Mouse (Mus musculus): ENCODE measurements around the gene Lypd9.
"Not testable (repeated sequence)": the region's sequence is repeated elsewhere in the genome, so short reads cannot be mapped to it uniquely, and the experiment has no call there.

The Lypd9 gene

GRCm38 (mm10) chr11:58452759-58453158 lies at the start of gene Lypd9:
Gene Lypd9 (minus strand): TSS chr11:58452923.
- no peak for DNase-seq

- not testable (repeated sequence) for DNase-seq
These were observed 49.7 kb upstream of the Lypd9 start, which contains the start of gene Olfr331 for GRCm38 (mm10) chr11:58502472-58502871. Gene Olfr331 (minus strand): TSS chr11:58502572.

DNA sequence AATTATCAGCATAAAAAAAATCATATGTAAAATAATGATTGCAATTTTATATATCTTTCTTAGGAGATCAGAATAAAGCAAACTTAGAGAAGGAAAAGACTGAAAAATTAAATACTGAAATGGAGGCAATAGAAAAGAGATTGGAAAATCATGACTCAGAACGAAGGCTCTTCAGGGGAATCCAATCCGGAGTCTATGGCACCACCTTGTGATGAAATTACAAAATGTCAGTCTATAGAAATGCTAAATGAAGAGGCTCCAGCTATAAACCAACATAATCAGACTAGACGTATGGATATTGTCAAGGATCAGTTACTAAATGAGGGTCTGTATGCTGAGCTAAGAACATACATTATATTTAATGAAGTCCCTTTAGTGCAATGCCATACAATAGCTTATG lies 46.6 kb upstream of the Lypd9 start:
- no peak for DNase-seq

DNA sequence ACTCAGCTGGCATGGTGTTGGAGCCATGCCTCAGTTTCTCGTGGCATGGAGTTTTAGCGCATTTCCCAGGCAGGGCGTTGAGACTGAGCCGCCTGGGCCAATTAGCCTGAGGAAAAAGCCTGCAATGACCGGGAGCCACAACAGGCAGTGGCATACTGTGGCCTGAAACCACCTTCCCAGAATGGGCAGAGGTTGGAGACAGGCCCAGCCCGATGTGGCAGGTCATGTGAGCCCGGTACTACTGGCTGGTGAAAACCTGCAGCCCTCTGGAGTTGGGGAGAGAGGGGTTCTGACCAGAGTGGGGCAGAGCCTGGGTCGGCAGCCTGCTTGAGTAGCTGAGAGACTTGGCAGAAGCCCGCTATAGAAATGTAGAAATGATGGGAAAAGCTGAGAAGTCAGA lies 46.0 kb upstream of the Lypd9 start:
- DNase-seq: no peak

DNA sequence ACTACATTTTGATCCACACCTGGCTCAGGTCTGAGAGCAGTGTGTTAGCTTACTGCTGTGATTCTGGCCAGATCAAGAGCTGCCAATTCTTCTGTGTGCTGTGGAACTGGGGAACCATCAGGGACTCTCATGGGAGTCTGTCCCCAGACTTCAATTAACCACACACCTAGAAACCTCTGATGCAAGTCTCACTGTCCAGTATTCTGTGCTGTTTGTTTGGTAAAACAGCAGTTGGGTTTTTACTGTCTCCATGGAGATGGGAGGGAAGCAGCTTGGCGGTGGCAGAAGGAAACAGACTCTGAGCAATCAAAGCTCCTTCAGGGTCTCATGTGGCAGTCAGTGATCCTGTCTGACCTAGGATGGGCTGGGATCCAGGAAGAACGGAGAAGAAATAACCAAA lies 39.7 kb upstream of the Lypd9 start, which contains the start of gene Olfr332:
Gene Olfr332, minus strand, starts transcription at position 101 of the 400 bp plus-strand sequence.
- no peak for DNase-seq

DNA sequence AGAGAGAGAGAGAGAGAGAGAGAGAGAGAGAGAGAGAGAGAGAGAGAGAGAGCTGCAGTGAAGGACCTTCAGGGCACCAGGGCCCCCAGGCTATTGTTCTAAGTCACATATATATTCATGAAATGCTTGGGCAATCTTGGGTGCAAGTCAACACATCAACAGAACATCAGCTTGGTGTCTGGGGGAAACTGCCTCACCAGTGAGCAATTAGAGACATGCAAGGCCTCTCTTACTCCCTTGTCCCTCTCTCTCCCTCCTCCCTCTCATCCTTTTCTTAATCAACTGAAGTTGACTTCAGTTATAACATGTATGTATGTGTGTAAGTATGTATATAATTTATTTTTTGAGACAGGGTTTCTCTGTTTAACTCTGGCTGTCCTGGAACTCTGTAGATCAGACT lies 9.4 kb upstream of the Lypd9 start, which contains the start of gene Olfr30:
Gene Olfr30, minus strand, starts transcription at position 101 of the 400 bp plus-strand sequence.
- no peak for DNase-seq

DNA sequence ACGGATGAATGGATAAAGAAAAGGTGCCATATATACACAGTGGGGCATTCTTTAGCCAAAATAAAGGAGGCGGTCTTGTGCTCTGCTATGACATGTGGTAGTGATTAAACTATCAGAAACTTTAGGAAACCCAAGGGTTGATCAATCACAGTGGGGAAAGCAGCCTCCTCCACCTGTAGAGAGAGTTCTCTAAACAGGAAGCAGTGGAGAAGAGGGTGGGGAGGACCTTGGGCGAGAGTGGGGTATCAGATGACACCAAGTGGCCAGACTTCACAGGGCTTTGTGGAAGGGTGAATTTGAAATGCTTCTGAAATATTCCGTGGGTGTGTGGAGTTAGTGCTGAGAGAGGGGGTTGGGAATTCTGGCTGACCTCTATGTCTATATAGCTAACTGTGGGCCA lies 869 bp upstream of the Lypd9 start:
- no peak for DNase-seq

DNA sequence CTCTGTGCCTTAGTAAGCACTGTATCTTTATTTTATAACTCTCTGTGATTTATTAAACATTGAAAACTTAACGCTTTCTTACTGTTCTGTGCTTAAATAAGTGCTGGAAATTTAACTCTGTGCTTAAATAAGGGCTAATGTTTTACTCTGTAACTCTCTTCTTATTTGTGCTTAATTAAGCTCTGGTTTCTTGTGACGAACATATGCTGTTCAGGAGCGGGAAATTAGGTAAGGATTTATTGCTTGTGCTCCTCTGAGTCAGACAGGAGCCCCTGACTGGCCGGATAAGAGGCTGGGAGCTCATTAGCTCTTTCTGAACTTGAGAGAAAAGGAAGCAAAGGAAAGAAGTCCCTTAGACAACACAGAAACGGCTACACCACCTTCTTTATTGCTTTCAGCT lies 14.9 kb downstream of the Lypd9 start:
- no peak for DNase-seq

- no peak for DNase-seq
These were observed 20.5 kb downstream of the Lypd9 start, which contains the start of gene Gm12253 for GRCm38 (mm10) chr11:58432259-58432658. Gene Gm12253 (plus strand): TSS chr11:58432559.

DNA sequence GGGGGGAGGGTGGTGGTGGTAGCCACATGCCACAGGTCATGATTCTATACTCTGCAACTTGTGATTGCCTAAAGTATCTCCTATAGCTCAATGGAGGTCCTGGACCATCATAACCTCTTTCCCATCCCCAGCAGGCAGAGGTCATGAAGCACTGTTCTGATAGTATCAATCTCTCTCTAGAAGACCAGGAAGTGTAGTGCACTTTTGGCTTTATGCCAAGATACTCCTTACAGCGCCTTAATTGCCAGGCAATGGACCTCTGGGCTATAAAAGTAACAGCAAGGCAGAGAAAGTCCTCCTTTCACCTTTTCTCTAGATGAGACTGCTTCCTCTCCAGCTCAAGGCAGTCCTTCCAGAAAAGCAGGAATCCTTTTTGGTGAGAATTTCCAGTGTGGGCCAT lies 31.9 kb downstream of the Lypd9 start, which contains the start of gene 1810065E05Rik:
Gene 1810065E05Rik, plus strand, starts transcription at position 297 of the 400 bp plus-strand sequence.
- DNase-seq: no peak

DNA sequence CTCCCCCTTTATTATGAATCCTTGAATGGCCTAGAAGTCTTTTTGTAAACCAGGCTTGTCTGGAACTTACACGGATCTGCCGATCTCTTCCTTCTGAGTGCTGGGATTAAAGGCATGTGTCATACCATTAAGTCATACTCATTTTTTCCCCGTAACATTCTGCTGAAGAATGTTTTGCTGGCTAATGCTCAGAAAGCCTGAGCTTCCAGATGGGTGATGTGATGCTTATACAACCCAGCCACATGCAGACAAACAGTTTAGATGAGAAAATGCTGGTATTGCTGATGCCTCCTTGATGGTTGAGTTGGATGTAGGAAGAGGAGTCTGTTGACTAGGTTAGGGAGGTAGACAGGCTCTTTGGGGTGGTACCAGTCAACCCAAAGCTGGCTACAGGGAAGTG lies 34.4 kb downstream of the Lypd9 start:
- peak; percentile 40 for DNase-seq

GRCm38 (mm10) chr11:58408066-58408465 lies 44.7 kb downstream of the Lypd9 start:
- no peak for DNase-seq

GRCm38 (mm10) chr11:58400655-58401054 lies 52.1 kb downstream of the Lypd9 start:
- no peak for DNase-seq

DNA sequence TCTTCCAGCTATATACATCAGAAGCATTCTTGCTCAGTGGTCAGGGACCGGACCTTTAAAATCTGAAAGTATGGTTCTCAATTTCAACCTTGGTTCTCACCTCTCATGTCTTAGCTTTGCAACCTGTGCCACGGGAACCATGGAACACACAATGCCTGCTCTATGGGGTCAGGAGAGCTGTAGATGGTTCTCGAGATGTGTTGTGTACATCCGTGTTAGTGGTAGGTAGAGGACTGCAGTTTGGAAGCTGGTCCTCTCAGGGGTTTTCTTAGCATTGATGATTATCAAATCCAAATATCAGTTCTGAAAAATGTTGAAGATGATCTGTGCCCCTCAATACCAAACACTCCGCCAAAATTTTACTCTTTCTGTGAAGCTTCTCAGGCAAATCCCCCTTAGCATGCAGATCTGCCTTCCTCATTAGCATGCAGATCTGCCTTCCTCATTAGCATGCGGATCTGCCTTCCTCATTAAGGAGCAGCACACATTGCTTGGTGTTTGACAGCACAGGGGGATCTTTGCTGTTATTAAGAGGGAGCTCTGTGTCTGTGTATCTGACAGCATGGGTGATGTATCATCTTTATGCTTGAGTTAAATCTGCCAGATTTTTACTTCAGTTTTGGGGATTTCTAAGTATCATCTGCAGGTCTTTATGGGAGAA lies 52.6 kb downstream of the Lypd9 start:
- DNase-seq: no peak

All from layer of hippocampus, adult 9-11 months (tissue).